14 mouse cellular contexts compared by ENCODE assay signal in genomic region chr2:92966257-92966656, GRCm38 (mm10). TPM values are rescaled to one million over a fixed set of nuclear protein-coding genes. Genes with fewer than 3 reads are reported as not detected.
DNase-seq lines count a peak whose midpoint lies in the region; ATAC-seq and TF ChIP-seq lines count a peak whose summit lies in the region.
"Had no signal": no experiment of that assay in that cellular context is flagged by ENCODE, and none has a peak within 500 bp of the region (broad histone marks: within the 10 kb centered on the region; RNA-seq: fewer than 3 reads in every experiment).

No protein-coding gene starts in this region.

- TF ChIP-seq CTCF in kidney, adult 2 months (conservative IDR thresholded peaks at IDR 0.05; ENCODE audit: insufficient read depth, insufficient read length, low read depth, low read length): 0 out of 2 replicates have a peak, but pooled peaks have one; percentile 16
- TF ChIP-seq CTCF in midbrain, postnatal 0 days (IDR thresholded peaks at IDR 0.05): peak; percentile 52
- TF ChIP-seq CTCF in stomach, postnatal 0 days (IDR thresholded peaks at IDR 0.05; ENCODE audit: low read depth): peak; percentile 58

- no peak overlapping the region for H3K4me3 ChIP-seq in forebrain, embryonic 11.5 days (ENCODE audit: low read depth, low read length)
- H3K4me3 ChIP-seq in forebrain, embryonic 15.5 days: no peak overlapping the region
- H3K4me3 ChIP-seq in kidney, adult 2 months (ENCODE audit: insufficient read depth, low read depth, low read length): no peak overlapping the region
- H3K4me3 ChIP-seq in midbrain, postnatal 0 days (ENCODE audit: low read depth, low read length): no peak overlapping the region
- no peak overlapping the region for H3K4me3 ChIP-seq in midbrain, embryonic 16.5 days (ENCODE audit: low read depth, low read length)
- no peak overlapping the region for H3K4me3 ChIP-seq in stomach, postnatal 0 days (ENCODE audit: low read depth, low read length)
- H3K4me3 ChIP-seq: liver, embryonic 13.5 days had no signal

- 0 out of 2 replicates have a peak, but pooled peaks have one; percentile 10 for ATAC-seq in forebrain, embryonic 11.5 days (replicated peaks; ENCODE audit: low FRiP score)
- ATAC-seq in forebrain, embryonic 15.5 days (replicated peaks): no peak
- no peak for ATAC-seq in midbrain, postnatal 0 days (ENCODE audit: low FRiP score)
- ATAC-seq in midbrain, embryonic 16.5 days: no peak
- ATAC-seq in stomach, postnatal 0 days (ENCODE audit: low FRiP score, low TSS enrichment): no peak
- no peak for ATAC-seq in monocyte, adult 5-6 weeks (replicated peaks; ENCODE audit: insufficient number of reproducible peaks, low FRiP score, low TSS enrichment, poor library complexity, severe bottlenecking)
- ATAC-seq: forebrain, embryonic 14.5 days had no signal

- H3K27me3 ChIP-seq in forebrain, embryonic 11.5 days (ENCODE audit: control insufficient read depth, insufficient read depth, low read length): no peaks in the 10 kb centered on the region
- H3K27me3 ChIP-seq in forebrain, embryonic 15.5 days: no peaks in the 10 kb centered on the region
- no peaks in the 10 kb centered on the region for H3K27me3 ChIP-seq in kidney, adult 2 months (replicated peaks; ENCODE audit: control insufficient read depth, insufficient read depth, low read length)
- no peaks in the 10 kb centered on the region for H3K27me3 ChIP-seq in midbrain, postnatal 0 days (ENCODE audit: insufficient read depth, low read length)
- no peaks in the 10 kb centered on the region for H3K27me3 ChIP-seq in midbrain, embryonic 16.5 days (ENCODE audit: control insufficient read depth, insufficient read depth, low read depth, low read length)
- no peaks in the 10 kb centered on the region for H3K27me3 ChIP-seq in stomach, postnatal 0 days (ENCODE audit: control insufficient read depth, insufficient read depth, low read length)
- H3K27me3 ChIP-seq: liver, embryonic 13.5 days had no signal

- H3K36me3 ChIP-seq in forebrain, embryonic 11.5 days (ENCODE audit: control insufficient read depth, insufficient read depth, low read length): no peaks in the 10 kb centered on the region
- no peaks in the 10 kb centered on the region for H3K36me3 ChIP-seq in forebrain, embryonic 15.5 days
- H3K36me3 ChIP-seq in kidney, adult 2 months (ENCODE audit: control insufficient read depth, insufficient read depth, low read length): no peaks in the 10 kb centered on the region
- 0 out of 2 replicates have a peak, but pooled peaks cover 2% of the 10 kb centered on the region for H3K36me3 ChIP-seq in midbrain, postnatal 0 days (ENCODE audit: insufficient read depth, low read length)
- H3K36me3 ChIP-seq in midbrain, embryonic 16.5 days (ENCODE audit: control insufficient read depth, insufficient read depth, low read length): no peaks in the 10 kb centered on the region
- no peaks in the 10 kb centered on the region for H3K36me3 ChIP-seq in stomach, postnatal 0 days (ENCODE audit: control insufficient read depth, insufficient read depth, low read length)
- H3K36me3 ChIP-seq: liver, embryonic 13.5 days had no signal

- no peak for TF ChIP-seq POLR2A in kidney, adult 2 months (IDR thresholded peaks at IDR 0.05; ENCODE audit: low read depth, low read length)

- no peaks in the 10 kb centered on the region for H3K9me3 ChIP-seq in forebrain, embryonic 11.5 days (ENCODE audit: control insufficient read depth, low read length)
- no peaks in the 10 kb centered on the region for H3K9me3 ChIP-seq in forebrain, embryonic 15.5 days
- no peaks in the 10 kb centered on the region for H3K9me3 ChIP-seq in midbrain, postnatal 0 days (ENCODE audit: low read length)
- no peaks in the 10 kb centered on the region for H3K9me3 ChIP-seq in midbrain, embryonic 16.5 days (replicated peaks; ENCODE audit: control insufficient read depth, low read length, poor library complexity, severe bottlenecking)
- H3K9me3 ChIP-seq in stomach, postnatal 0 days (ENCODE audit: control insufficient read depth, low read length): no peaks in the 10 kb centered on the region
- H3K9me3 ChIP-seq: liver, embryonic 13.5 days had no signal

- H3K4me1 ChIP-seq in forebrain, embryonic 11.5 days (replicated peaks; ENCODE audit: control insufficient read depth, insufficient read depth, low read length): no peaks in the 10 kb centered on the region
- peaks cover 8% of the 10 kb centered on the region; the same call in 1 of the 2 replicates for H3K4me1 ChIP-seq in forebrain, embryonic 15.5 days
- no peaks in the 10 kb centered on the region for H3K4me1 ChIP-seq in kidney, adult 2 months (ENCODE audit: control insufficient read depth, insufficient read depth, low read length)
- H3K4me1 ChIP-seq in midbrain, postnatal 0 days (ENCODE audit: insufficient read depth, low read length): peaks cover 3% of the 10 kb centered on the region; the same call in 1 of the 2 replicates
- peaks cover 11% of the 10 kb centered on the region for H3K4me1 ChIP-seq in midbrain, embryonic 16.5 days (ENCODE audit: control insufficient read depth, insufficient read depth, low read length)
- H3K4me1 ChIP-seq in stomach, postnatal 0 days (replicated peaks; ENCODE audit: control insufficient read depth, insufficient read depth): 0 out of 2 replicates have a peak, but pooled peaks cover 2% of the 10 kb centered on the region

- no peak overlapping the region for H3K9ac ChIP-seq in forebrain, embryonic 11.5 days (ENCODE audit: low read length)
- no peak overlapping the region for H3K9ac ChIP-seq in forebrain, embryonic 15.5 days (replicated peaks)
- no peak overlapping the region for H3K9ac ChIP-seq in midbrain, postnatal 0 days (replicated peaks; ENCODE audit: low read length, poor library complexity, severe bottlenecking)
- H3K9ac ChIP-seq in midbrain, embryonic 16.5 days (ENCODE audit: low read depth, low read length): no peak overlapping the region
- H3K9ac ChIP-seq in stomach, postnatal 0 days (ENCODE audit: low read length): no peak overlapping the region
- H3K9ac ChIP-seq: liver, embryonic 13.5 days had no signal

- no peak overlapping the region for H3K4me2 ChIP-seq in forebrain, embryonic 11.5 days (ENCODE audit: low read depth, low read length, severe bottlenecking)
- no peak overlapping the region for H3K4me2 ChIP-seq in forebrain, embryonic 15.5 days (replicated peaks)
- no peak overlapping the region for H3K4me2 ChIP-seq in midbrain, postnatal 0 days (ENCODE audit: low read depth, low read length, poor library complexity, severe bottlenecking)
- H3K4me2 ChIP-seq in midbrain, embryonic 16.5 days (ENCODE audit: low read length): no peak overlapping the region
- no peak overlapping the region for H3K4me2 ChIP-seq in stomach, postnatal 0 days (replicated peaks; ENCODE audit: low read depth)
- H3K4me2 ChIP-seq: liver, embryonic 13.5 days had no signal

- no peak for DNase-seq in forebrain, embryonic 11.5 days (ENCODE audit: low spot score)
- no peak for DNase-seq in kidney, adult 2 months
- no peak for DNase-seq in kidney, adult 9 months
- no peak for DNase-seq in midbrain, postnatal 0 days (ENCODE audit: low spot score)
- no peak for DNase-seq in stomach, postnatal 0 days (ENCODE audit: low spot score)
- DNase-seq: adrenal gland, postnatal 14 days; B cell, adult 2 months; cerebellum, adult 11-12 months; heart, adult 18-20 months; liver, embryonic 13.5 days had no signal

- no peak for TF ChIP-seq EP300 in stomach, postnatal 0 days (optimal IDR thresholded peaks at IDR 0.05)

- WGBS in forebrain, embryonic 11.5 days: 45% methylated on average over 8 of the region's 8 CpGs
- WGBS in forebrain, embryonic 15.5 days: 54% methylated on average over 8 of the region's 8 CpGs
- 70% methylated on average over 8 of the region's 8 CpGs for whole genome bisulfite sequencing in kidney, adult 2 months
- 50% methylated on average over 8 of the region's 8 CpGs for WGBS in midbrain, postnatal 0 days
- WGBS in midbrain, embryonic 16.5 days: 51% methylated on average over 8 of the region's 8 CpGs
- 64% methylated on average over 8 of the region's 8 CpGs for WGBS in stomach, postnatal 0 days

- H3K27ac ChIP-seq in forebrain, embryonic 11.5 days (ENCODE audit: low read depth, low read length): no peak overlapping the region
- no peak overlapping the region for H3K27ac ChIP-seq in forebrain, embryonic 15.5 days (replicated peaks)
- no peak overlapping the region for H3K27ac ChIP-seq in kidney, adult 2 months (ENCODE audit: insufficient read depth, low read depth, low read length)
- no peak overlapping the region for H3K27ac ChIP-seq in midbrain, postnatal 0 days (ENCODE audit: low read depth, low read length)
- no peak overlapping the region for H3K27ac ChIP-seq in midbrain, embryonic 16.5 days (ENCODE audit: low read length)
- no peak overlapping the region for H3K27ac ChIP-seq in stomach, postnatal 0 days (replicated peaks)
- H3K27ac ChIP-seq: liver, embryonic 13.5 days had no signal

RNA-seq across cellular contexts. Expression of gene Syt13, which starts 51.4 kb away (rescaled TPM):
- 6.1 and 6.2 TPM in 2 replicates for polyA plus RNA-seq in forebrain, embryonic 11.5 days (2014; fragmentation: Nextera tagmentation; extraction: Ambion mirVana)
- 21.8 and 30.0 TPM in 2 replicates for polyA plus RNA-seq in forebrain, embryonic 15.5 days (2015; fragmentation: Nextera tagmentation; extraction: Ambion mirVana)
- polyA plus RNA-seq in kidney, adult 2 months (2012; rRNA removed): 1.6 and 2.0 TPM in 2 replicates
- total RNA-seq in midbrain, postnatal 0 days (2014; rRNA removed): 188 and 190 TPM in 2 replicates
- 106 and 107 TPM in 2 replicates for polyA plus RNA-seq in midbrain, postnatal 0 days (2015; fragmentation: Nextera tagmentation; extraction: Ambion mirVana)
- polyA plus RNA-seq in midbrain, embryonic 16.5 days (2015; fragmentation: Nextera tagmentation; extraction: Ambion mirVana): 112 and 145 TPM in 2 replicates
- 4.1 and 5.0 TPM in 2 replicates for polyA plus RNA-seq in stomach, postnatal 0 days (2015; fragmentation: Nextera tagmentation; extraction: Ambion mirVana)
- total RNA-seq in monocyte, adult 5-6 weeks (2017): 0.58 TPM in 1 of 3 replicates, not detected in the others
